Mouse (Mus musculus): ENCODE measurements around the gene Mid1. TPM values are rescaled to one million over a fixed set of nuclear protein-coding genes. Genes with fewer than 3 reads are reported as not detected.
A peak's percentile ranks its signal among the peaks of the same experiment; 100 is the strongest.
"Not testable (repeated sequence)": the region's sequence is repeated elsewhere in the genome, so short reads cannot be mapped to it uniquely, and the experiment has no call there.

The Mid1 gene
- total and polyA plus RNA-seq, 2 experiments from 2014 or later, result 3.8 to 8.5 TPM

- H3K36me3 ChIP-seq (ENCODE audit: insufficient read depth, low read length); H3K9ac ChIP-seq (replicated peaks; ENCODE audit: low read length); H3K27ac ChIP-seq; H3K4me2 ChIP-seq (ENCODE audit: low read depth, low read length); H3K4me3 ChIP-seq (ENCODE audit: low read length); H3K27me3 ChIP-seq (ENCODE audit: insufficient read depth, low read length); H3K4me1 ChIP-seq (ENCODE audit: insufficient read depth, low read length): not testable (repeated sequence)
- WGBS, result 77% methylated on average over 56 of the region's 56 CpGs
- H3K9me3 ChIP-seq (ENCODE audit: low read length), result peaks cover 16% of the 10 kb centered on the region
- peak; percentile 3; the same call in 1 of the 2 replicates for ATAC-seq
- DNase-seq (ENCODE audit: low spot score), result peak; percentile 11
These were observed 303.7 kb downstream of the Mid1 start for GRCm38 (mm10) chrX:169988571-169989218.

GRCm38 (mm10) chrX:169989219-169989595 is 304.2 kb downstream of the Mid1 start:
- not testable (repeated sequence) for H3K4me3 ChIP-seq (ENCODE audit: low read length); H3K4me2 ChIP-seq (ENCODE audit: low read depth, low read length); H3K4me1 ChIP-seq (ENCODE audit: insufficient read depth, low read length); H3K27ac ChIP-seq; H3K36me3 ChIP-seq (ENCODE audit: insufficient read depth, low read length); H3K9ac ChIP-seq (replicated peaks; ENCODE audit: low read length); H3K27me3 ChIP-seq (ENCODE audit: insufficient read depth, low read length)
- 77% methylated on average over 8 of the region's 8 CpGs for WGBS
- DNase-seq (ENCODE audit: low spot score), result peak; percentile 39
- H3K9me3 ChIP-seq (ENCODE audit: low read length), result peaks cover 16% of the 10 kb centered on the region
- 0 out of 2 replicates have a peak, but pooled peaks have one; percentile 0 for ATAC-seq

- not testable (repeated sequence) for ATAC-seq; H3K4me1 ChIP-seq (ENCODE audit: insufficient read depth, low read length); H3K4me3 ChIP-seq (ENCODE audit: low read length); H3K27ac ChIP-seq; H3K9ac ChIP-seq (replicated peaks; ENCODE audit: low read length); H3K36me3 ChIP-seq (ENCODE audit: insufficient read depth, low read length); H3K27me3 ChIP-seq (ENCODE audit: insufficient read depth, low read length)
- peak; percentile 29 for DNase-seq (ENCODE audit: low spot score)
- H3K9me3 ChIP-seq (ENCODE audit: low read length), result peaks cover 20% of the 10 kb centered on the region
- peak overlapping the region; percentile 10; the same call in 1 of the 2 replicates for H3K4me2 ChIP-seq (ENCODE audit: low read depth, low read length)
- 52% methylated on average over 56 of the region's 56 CpGs for WGBS
These were observed 305.0 kb downstream of the Mid1 start for GRCm38 (mm10) chrX:169989691-169990631.

GRCm38 (mm10) chrX:169991128-169991873 is 306.3 kb downstream of the Mid1 start:
- H3K27ac ChIP-seq, result peak overlapping the region; percentile 22; the same call in 1 of the 2 replicates
- peak; percentile 40 for DNase-seq (ENCODE audit: low spot score)
- peak; percentile 41 for ATAC-seq

GRCm38 (mm10) chrX:169992086-169992930 is 307.3 kb downstream of the Mid1 start:
- not testable (repeated sequence) for H3K9ac ChIP-seq (replicated peaks; ENCODE audit: low read length); DNase-seq (ENCODE audit: low spot score); H3K4me3 ChIP-seq (ENCODE audit: low read length); H3K27ac ChIP-seq; H3K27me3 ChIP-seq (ENCODE audit: insufficient read depth, low read length); ATAC-seq; H3K4me1 ChIP-seq (ENCODE audit: insufficient read depth, low read length); H3K4me2 ChIP-seq (ENCODE audit: low read depth, low read length); H3K36me3 ChIP-seq (ENCODE audit: insufficient read depth, low read length)
- 31% methylated on average over 15 of the region's 15 CpGs for WGBS
- peaks cover 18% of the 10 kb centered on the region for H3K9me3 ChIP-seq (ENCODE audit: low read length)

More at GRCm38 (mm10) chrX:169991128-169991873, 306.3 kb downstream of the Mid1 start:
- 0 out of 2 replicates have a peak overlapping the region, but pooled peaks have one; percentile 3 for H3K4me3 ChIP-seq (ENCODE audit: low read length)
- 33% methylated on average over 27 of the region's 28 CpGs for WGBS
- H3K36me3 ChIP-seq (ENCODE audit: insufficient read depth, low read length); H3K9ac ChIP-seq (replicated peaks; ENCODE audit: low read length); H3K27me3 ChIP-seq (ENCODE audit: insufficient read depth, low read length); H3K4me1 ChIP-seq (ENCODE audit: insufficient read depth, low read length): not testable (repeated sequence)
- H3K4me2 ChIP-seq (ENCODE audit: low read depth, low read length), result peak overlapping the region; percentile 21; the same call in 1 of the 2 replicates
- H3K9me3 ChIP-seq (ENCODE audit: low read length), result peaks cover 18% of the 10 kb centered on the region

GRCm38 (mm10) chrX:169992951-169993547 is 308.1 kb downstream of the Mid1 start:
- not testable (repeated sequence) for H3K27ac ChIP-seq; H3K4me2 ChIP-seq (ENCODE audit: low read depth, low read length); H3K4me3 ChIP-seq (ENCODE audit: low read length); H3K4me1 ChIP-seq (ENCODE audit: insufficient read depth, low read length); H3K27me3 ChIP-seq (ENCODE audit: insufficient read depth, low read length); H3K9ac ChIP-seq (replicated peaks; ENCODE audit: low read length); H3K36me3 ChIP-seq (ENCODE audit: insufficient read depth, low read length); ATAC-seq
- peaks cover 22% of the 10 kb centered on the region for H3K9me3 ChIP-seq (ENCODE audit: low read length)
- 62% methylated on average over 8 of the region's 8 CpGs for WGBS
- peak; percentile 1 for DNase-seq (ENCODE audit: low spot score)

GRCm38 (mm10) chrX:169994011-169994865 is 309.2 kb downstream of the Mid1 start:
- peaks cover 15% of the 10 kb centered on the region; the same call in 1 of the 2 replicates for H3K9me3 ChIP-seq (ENCODE audit: low read length)
- not testable (repeated sequence) for H3K36me3 ChIP-seq (ENCODE audit: insufficient read depth, low read length); H3K27me3 ChIP-seq (ENCODE audit: insufficient read depth, low read length); H3K4me3 ChIP-seq (ENCODE audit: low read length); H3K27ac ChIP-seq; ATAC-seq; DNase-seq (ENCODE audit: low spot score); H3K9ac ChIP-seq (replicated peaks; ENCODE audit: low read length); H3K4me1 ChIP-seq (ENCODE audit: insufficient read depth, low read length); H3K4me2 ChIP-seq (ENCODE audit: low read depth, low read length)
- WGBS, result 65% methylated on average over 31 of the region's 33 CpGs
